Mouse (Mus musculus) intestine, embryonic 16.5 days (tissue): ENCODE measurements around the gene Nfam1. TPM values are rescaled to one million over a fixed set of nuclear protein-coding genes. Genes with fewer than 3 reads are reported as not detected.

Experiments used
- ATAC-seq: fragments of 200-750 bp; cut with Nextera tagmentation; 2 replicates; pipeline ENCODE4 v1.8.0; 2017; ENCODE audit warnings: moderate TSS enrichment, moderate library complexity
- H3K27ac ChIP-seq: fragments of 300-500 bp; sonication (generic); 2 replicates; pipeline ENCODE4 v1.5.1; 2014; ENCODE audit warnings: mild to moderate bottlenecking, low read length
- H3K27me3 ChIP-seq: fragments of 300-500 bp; sonication (generic); replicated peaks from 2 replicates; pipeline ENCODE4 v1.6.1; 2014; ENCODE audit warnings: low read length, control low read depth, mixed read lengths; ENCODE audit not compliant: control insufficient read depth, insufficient read depth
- H3K36me3 ChIP-seq: fragments of 300-500 bp; sonication (generic); 2 replicates; pipeline ENCODE4 v1.6.1; 2014; ENCODE audit warnings: low read length, control low read depth; ENCODE audit not compliant: control insufficient read depth, insufficient read depth
- H3K4me1 ChIP-seq: fragments of 300-500 bp; sonication (generic); 2 replicates; pipeline ENCODE4 v1.6.1; 2014; ENCODE audit warnings: low read length, control low read depth, mixed read lengths; ENCODE audit not compliant: control insufficient read depth, insufficient read depth
- H3K4me2 ChIP-seq: fragments of 300-500 bp; sonication (generic); 2 replicates; pipeline ENCODE4 v1.6.1; 2014; ENCODE audit warnings: low read depth, low read length, control low read depth
- H3K4me3 ChIP-seq: fragments of 300-500 bp; sonication (generic); 2 replicates; pipeline ENCODE4 v1.5.1; 2014; ENCODE audit warnings: mild to moderate bottlenecking, low read length
- H3K9ac ChIP-seq: fragments of 300-500 bp; sonication (generic); 2 replicates; pipeline ENCODE4 v1.6.1; 2014; ENCODE audit warnings: low read depth, low read length
- H3K9me3 ChIP-seq: fragments of 300-500 bp; sonication (generic); 2 replicates; pipeline ENCODE4 v1.6.1; 2016; ENCODE audit warnings: low read length, control low read depth; ENCODE audit not compliant: control insufficient read depth
- WGBS: fragments of 180-500 bp; shearing (Covaris S2); extraction: QIAGEN DNeasy Blood & Tissue Kit; methylation state at CpG from one replicate; pipeline ENCODE4 v1.1.7; 2014; 5-methylcytosine and 5-hydroxymethylcytosine counted together
- polyA plus RNA-seq: library from polyadenylated mRNA; unstranded; fragments of >200 nt; fragmentation: Nextera tagmentation; extraction: Ambion mirVana; gene quantifications from 2 replicates; pipeline ENCODE4 v1.2.1, GENCODE M21; 2015

The Nfam1 gene
- polyA plus RNA-seq, 1 experiment from 2014 or later = 3.6 TPM

DNA sequence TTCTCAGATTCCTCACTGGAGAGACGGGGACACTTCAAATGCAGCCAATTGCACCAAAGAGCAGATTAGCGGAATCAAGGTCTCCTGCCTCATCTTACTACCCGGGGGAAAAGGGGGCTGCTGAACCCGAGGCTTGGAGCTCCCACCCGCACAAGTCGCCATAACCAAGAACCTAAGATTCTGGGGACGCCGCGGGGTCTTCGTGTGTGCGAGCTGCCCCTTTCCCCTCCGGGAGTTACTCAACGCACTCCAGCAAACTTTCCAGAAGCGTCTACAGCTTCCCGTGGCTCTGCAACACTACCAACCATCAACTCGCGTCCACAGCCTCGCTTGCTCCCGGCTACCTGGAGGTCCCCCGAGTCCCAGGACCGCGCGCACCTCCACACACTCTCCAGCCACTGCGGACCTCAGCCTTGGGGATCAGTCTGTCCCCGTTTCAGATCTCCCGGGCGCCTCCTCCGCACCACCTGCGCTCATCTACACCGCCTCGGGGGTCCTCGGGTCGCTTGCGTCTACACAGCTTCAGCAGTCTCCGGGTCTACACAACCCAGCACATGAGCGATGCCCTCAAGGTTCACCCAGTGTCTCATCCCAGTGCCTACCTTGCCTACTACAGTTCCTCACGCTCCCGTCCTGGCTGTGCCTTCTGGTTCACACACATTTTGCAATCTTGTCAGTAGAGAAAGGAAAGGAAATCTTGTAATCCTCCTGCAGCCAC is 45.9 kb downstream of the Nfam1 start:
- Histone ChIP-seq H3K9ac (peak overlapping the region; percentile 59), H3K36me3 (no peaks in the 10 kb centered on the region), H3K4me2 (peak overlapping the region; percentile 98), H3K4me1 (peaks cover 30% of the 10 kb centered on the region), H3K4me3 (peak overlapping the region; percentile 52), H3K27me3 (peaks cover 2% of the 10 kb centered on the region; the same call in 1 of the 2 replicates), H3K9me3 (no peaks in the 10 kb centered on the region), H3K27ac (no peak overlapping the region)
- peak; percentile 45; the same call in 1 of the 2 replicates for ATAC-seq
- WGBS = 2% methylated on average over 38 of the region's 38 CpGs

- H3K4me1 ChIP-seq = peaks cover 32% of the 10 kb centered on the region
These were observed 48.5 kb downstream of the Nfam1 start for GRCm38 (mm10) chr15:82984574-82984973.

GRCm38 (mm10) chr15:82984097-82984496 is 49.0 kb downstream of the Nfam1 start:
- Histone ChIP-seq H3K4me3 (no peak overlapping the region), H3K9ac (no peak overlapping the region), H3K27me3 (peaks cover 2% of the 10 kb centered on the region; the same call in 1 of the 2 replicates), H3K9me3 (no peaks in the 10 kb centered on the region), H3K27ac (no peak overlapping the region), H3K36me3 (no peaks in the 10 kb centered on the region), H3K4me1 (peaks cover 32% of the 10 kb centered on the region), H3K4me2 (no peak overlapping the region)
- ATAC-seq = no peak
- 41% methylated on average over 4 of the region's 4 CpGs for WGBS

More at GRCm38 (mm10) chr15:82984574-82984973, 48.5 kb downstream of the Nfam1 start:
- no peak for ATAC-seq
- no peaks in the 10 kb centered on the region for H3K9me3 ChIP-seq
- H3K4me3 ChIP-seq = no peak overlapping the region
- no peak overlapping the region for H3K9ac ChIP-seq
- H3K36me3 ChIP-seq = no peaks in the 10 kb centered on the region
- H3K27ac ChIP-seq = no peak overlapping the region
- peaks cover 2% of the 10 kb centered on the region; the same call in 1 of the 2 replicates for H3K27me3 ChIP-seq
- H3K4me2 ChIP-seq = no peak overlapping the region
- 65% methylated on average over 7 of the region's 7 CpGs for WGBS

GRCm38 (mm10) chr15:82983416-82984026 is 49.6 kb downstream of the Nfam1 start:
- Histone ChIP-seq H3K9ac (no peak overlapping the region), H3K27ac (peak overlapping the region; percentile 19; the same call in 1 of the 2 replicates), H3K4me2 (peak overlapping the region; percentile 37; the same call in 1 of the 2 replicates), H3K4me3 (no peak overlapping the region), H3K36me3 (no peaks in the 10 kb centered on the region), H3K27me3 (peaks cover 2% of the 10 kb centered on the region; the same call in 1 of the 2 replicates), H3K4me1 (peaks cover 31% of the 10 kb centered on the region), H3K9me3 (no peaks in the 10 kb centered on the region)
- WGBS = 35% methylated on average over 9 of the region's 9 CpGs
- 0 out of 2 replicates have a peak, but pooled peaks have one; percentile 19 for ATAC-seq

DNA sequence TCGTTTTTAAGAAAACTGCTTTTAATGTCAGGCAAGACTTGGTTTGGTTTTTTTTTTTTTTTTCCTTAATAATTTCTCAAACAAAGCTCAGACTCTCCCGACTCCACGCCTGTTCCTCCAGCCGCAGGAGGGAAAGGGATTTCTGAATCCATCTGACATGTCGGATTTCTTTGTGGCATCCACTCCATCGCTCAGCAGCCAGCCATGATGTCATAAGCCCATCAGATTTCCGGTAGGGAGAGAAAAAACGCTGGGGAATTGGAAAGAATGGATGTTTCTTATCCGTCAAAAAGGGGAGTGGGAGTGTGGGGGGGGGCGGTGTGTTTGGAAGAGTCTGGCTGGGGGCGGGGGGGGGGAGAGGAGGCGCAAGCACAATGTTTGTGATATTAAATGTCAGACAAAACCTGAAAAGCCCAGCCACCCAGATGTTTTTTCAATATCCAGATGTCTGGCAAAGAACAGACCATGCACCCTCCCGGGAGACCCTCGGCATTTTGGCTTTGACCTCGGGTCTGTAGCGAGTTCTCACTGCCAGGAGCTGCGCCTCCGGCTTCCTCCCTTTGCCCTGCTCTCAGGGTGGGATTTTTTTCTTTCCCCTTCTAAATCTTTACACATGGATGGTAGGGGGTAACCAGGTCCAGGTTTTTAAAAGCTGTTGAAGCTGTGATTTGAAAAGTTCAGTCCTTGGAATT is 50.2 kb downstream of the Nfam1 start:
- peaks cover 25% of the 10 kb centered on the region for H3K4me1 ChIP-seq
- no peak overlapping the region for H3K4me3 ChIP-seq
- no peak overlapping the region for H3K9ac ChIP-seq
- ATAC-seq = no peak
- peaks cover 2% of the 10 kb centered on the region; the same call in 1 of the 2 replicates for H3K27me3 ChIP-seq
- no peaks in the 10 kb centered on the region for H3K36me3 ChIP-seq
- H3K9me3 ChIP-seq = no peaks in the 10 kb centered on the region
- 0 out of 2 replicates have a peak overlapping the region, but pooled peaks have one; percentile 29 for H3K27ac ChIP-seq
- H3K4me2 ChIP-seq = peak overlapping the region; percentile 37
- WGBS = 19% methylated on average over 17 of the region's 18 CpGs

DNA sequence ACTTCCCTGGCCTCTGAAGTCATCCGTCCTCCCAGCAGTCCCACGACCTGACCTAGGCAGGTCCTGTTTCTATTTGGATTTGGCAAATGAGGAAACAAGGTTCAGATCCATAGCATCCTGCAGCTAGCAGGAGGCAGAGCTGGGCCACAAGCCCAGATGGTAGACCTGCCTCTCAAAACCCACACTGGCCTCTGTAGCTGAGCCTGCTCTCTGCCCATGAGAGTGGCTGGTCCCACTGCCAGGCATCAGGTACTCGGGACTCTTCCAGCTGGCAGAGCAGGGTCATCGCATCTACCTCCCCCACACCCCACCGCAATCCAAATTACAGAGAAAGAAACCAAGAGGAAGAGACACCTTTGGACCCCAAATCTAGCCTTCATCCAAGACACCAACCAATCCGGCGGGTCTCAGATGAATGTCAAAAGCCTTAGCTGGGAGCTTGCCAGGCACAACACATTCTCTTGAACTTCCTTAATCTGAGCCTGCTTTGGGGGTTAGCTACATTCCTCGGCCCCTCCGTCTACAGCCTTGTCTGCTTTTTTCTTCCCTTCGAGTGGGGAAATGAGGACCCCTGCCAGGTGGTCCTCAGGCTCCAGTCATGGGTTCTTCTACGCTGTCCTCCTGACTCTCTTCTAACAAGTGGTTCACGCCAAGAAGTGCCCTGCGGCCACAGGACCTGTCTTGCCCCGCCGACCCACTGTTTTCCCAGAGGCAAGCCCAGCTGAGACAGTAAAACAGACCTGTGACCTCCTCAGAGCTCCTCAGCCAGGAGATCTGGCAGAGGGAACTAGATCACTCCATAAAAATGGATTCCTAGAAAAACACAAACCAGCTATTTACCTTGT is 51.2 kb downstream of the Nfam1 start:
- Histone ChIP-seq H3K4me3 (no peak overlapping the region), H3K4me2 (no peak overlapping the region), H3K9ac (no peak overlapping the region), H3K36me3 (no peaks in the 10 kb centered on the region), H3K9me3 (no peaks in the 10 kb centered on the region), H3K4me1 (peaks cover 25% of the 10 kb centered on the region), H3K27me3 (peaks cover 2% of the 10 kb centered on the region; the same call in 1 of the 2 replicates), H3K27ac (no peak overlapping the region)
- no peak for ATAC-seq
- 43% methylated on average over 15 of the region's 15 CpGs for WGBS

DNA sequence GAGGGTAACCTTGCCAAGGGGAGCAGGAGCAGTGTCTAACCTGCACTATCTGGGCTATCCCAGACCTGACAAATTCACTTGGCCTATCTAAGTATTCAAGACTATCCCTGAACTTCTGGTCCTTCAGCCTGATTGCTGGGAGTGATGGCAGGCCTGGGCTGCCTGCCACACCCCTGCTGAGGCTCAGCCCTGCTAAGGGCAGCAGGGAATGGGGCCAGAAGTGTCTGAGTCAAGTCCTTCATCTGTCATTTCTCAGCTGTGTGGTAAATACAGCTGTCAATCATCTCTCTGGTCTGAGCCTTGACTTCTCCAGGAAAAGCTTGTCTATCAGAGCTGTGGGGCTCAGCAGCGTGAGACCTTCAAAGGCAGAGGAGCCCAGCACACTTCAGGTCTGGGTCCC is 53.6 kb downstream of the Nfam1 start:
- no peak overlapping the region for H3K27ac ChIP-seq
- H3K36me3 ChIP-seq = no peaks in the 10 kb centered on the region
- H3K4me2 ChIP-seq = no peak overlapping the region
- no peaks in the 10 kb centered on the region for H3K9me3 ChIP-seq
- no peak overlapping the region for H3K9ac ChIP-seq
- no peaks in the 10 kb centered on the region for H3K27me3 ChIP-seq
- 79% methylated on average over 1 of the region's 1 CpGs for WGBS
- no peak overlapping the region for H3K4me3 ChIP-seq
- no peak for ATAC-seq
- H3K4me1 ChIP-seq = peaks cover 22% of the 10 kb centered on the region

DNA sequence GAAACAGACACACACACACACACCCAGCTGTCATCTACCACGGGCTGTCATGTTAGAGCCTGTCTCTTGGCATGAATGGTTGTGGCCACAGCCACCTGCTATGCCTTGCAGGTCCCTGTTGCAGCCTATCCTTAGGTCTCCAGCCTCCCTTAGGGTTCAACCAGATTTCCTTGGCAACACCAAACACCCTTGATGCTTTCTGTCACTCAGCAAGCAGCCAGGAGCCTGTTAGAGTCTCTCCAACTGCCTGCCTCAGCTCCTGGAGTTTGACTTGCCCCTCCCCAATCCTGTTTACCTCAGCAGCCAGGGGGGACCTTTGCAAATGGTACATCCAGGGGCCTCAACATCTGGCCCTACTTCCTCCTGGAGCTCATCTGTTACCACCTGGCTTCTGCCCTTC is 58.6 kb downstream of the Nfam1 start:
- no peaks in the 10 kb centered on the region for H3K9me3 ChIP-seq
- 60% methylated on average over 1 of the region's 1 CpGs for WGBS
- H3K27ac ChIP-seq = no peak overlapping the region
- H3K4me3 ChIP-seq = no peak overlapping the region
- H3K9ac ChIP-seq = peak overlapping the region; percentile 23; the same call in 1 of the 2 replicates
- H3K4me2 ChIP-seq = no peak overlapping the region
- H3K4me1 ChIP-seq = peaks cover 3% of the 10 kb centered on the region
- ATAC-seq = no peak
- no peaks in the 10 kb centered on the region for H3K27me3 ChIP-seq
- no peaks in the 10 kb centered on the region for H3K36me3 ChIP-seq
